Mouse (Mus musculus): Measurements from ENCODE around the gene Alpk3.

The Alpk3 gene

DNA sequence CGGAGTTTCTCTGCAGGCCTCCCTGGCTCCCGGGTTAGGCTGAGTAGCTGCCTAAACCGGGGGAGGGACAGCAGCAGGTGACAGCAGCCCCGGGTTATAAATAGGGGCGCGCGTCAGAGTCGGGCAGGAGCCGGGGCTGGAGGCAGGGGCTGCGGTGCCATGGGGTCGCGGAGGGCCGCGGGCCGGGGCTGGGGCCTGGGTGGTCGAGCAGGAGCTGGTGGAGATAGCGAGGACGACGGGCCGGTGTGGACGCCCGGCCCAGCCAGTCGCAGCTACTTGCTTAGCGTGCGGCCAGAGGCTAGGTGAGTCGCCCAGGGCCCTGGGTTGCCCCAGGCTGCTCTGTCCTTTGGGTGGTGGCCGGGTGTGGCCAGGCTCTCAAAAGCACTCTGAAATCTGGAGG lies at the start of gene Alpk3:
Gene Alpk3 (plus strand): TSS at position 130 of the 400 bp plus-strand sequence.
- DNase-seq: no peak

DNA sequence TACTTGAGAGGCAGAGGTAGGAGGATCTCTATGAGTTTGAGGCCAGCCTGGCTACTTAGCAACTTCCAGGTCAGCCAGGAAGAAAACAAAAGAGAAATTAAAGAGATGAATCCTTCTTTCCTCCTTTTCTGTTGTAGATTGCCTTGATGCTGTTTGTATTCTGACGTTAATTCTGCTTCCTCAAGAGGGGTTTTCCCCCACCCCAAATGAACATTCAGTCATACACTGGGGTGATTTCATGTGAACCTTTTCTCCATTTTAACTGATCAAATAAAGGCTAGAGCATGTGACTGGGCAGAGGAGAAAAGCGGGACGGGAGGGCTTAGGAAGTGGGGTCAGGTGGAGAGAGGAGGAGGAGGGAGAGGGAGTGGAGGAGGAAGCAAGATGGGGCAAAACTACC lies 49.1 kb upstream of the Alpk3 start:
- DNase-seq: no peak

DNA sequence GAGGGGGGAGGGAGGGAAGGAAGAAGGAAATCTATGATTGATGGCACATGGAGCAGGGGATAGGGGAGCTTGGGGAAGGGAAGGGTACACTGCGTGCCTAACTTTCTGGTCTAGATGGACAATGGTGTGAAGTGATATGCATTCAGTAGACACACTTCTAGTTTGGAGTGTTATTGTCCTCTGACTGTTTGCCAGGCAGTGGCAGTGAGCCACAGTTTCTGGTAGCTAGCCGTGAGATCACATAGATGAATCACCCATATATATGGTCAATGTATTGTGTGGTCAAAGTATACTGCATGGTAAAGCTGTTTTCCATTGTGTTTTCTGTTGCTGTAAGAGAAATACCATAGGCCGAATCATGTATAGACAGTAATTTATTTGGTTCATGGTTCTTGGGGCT lies 45.8 kb upstream of the Alpk3 start:
- DNase-seq: no peak

DNA sequence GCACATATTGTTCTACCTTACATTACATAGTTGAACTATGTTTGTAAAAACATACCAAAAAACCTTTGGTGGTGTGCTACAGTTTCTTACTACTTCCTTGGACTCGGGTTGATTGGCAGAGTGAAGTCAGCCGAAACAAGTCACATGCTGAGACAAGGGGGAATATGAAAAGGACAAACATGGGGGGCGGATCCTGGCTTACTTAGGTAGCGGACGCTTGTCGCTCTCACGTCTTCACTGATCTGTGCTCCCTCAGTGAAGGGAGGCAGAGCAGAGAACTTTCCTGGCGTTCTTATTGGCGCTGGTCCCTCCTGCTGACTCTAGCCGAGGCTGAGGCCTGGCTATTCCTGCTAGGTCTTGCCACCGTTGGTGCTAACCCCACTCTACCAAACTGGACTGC lies 37.1 kb upstream of the Alpk3 start:
- no peak for DNase-seq

DNA sequence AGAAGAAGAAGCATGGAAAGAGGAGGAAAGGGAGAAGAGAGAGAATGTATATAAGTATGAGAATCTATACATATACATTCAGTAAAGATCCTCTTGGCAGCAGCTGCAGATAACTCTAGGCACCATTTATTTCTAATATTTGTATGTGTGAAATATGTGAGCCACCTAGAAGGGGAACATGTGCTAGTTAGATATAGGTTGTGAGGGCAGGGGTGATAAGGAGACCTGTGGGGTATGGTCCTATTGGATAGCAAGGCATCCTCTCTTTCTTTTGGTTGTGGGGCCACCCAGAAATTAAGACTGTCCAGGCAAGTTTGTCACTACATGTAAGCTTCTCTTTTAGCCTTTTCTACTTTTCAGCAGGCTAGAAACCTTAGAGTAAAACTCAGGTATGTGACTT lies 34.7 kb upstream of the Alpk3 start:
- no peak for DNase-seq

DNA sequence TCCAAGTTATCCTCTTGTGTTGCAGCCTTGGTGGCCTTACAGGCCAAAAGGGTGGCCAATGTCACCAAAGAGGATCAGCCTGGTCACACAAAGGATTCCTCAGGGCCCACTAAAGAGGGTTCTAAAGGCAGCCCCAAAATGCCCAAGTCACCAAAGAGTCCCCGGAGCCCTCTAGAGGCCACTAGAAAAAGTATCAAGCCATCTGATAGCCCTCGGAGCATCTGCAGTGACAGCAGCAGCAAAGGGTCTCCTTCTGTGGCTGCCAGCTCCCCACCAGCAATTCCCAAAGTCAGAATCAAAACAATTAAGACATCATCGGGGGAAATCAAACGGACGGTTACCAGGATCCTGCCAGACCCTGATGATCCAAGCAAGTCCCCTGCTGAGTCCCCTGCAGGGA lies 33.3 kb upstream of the Alpk3 start:
- no peak for DNase-seq

DNA sequence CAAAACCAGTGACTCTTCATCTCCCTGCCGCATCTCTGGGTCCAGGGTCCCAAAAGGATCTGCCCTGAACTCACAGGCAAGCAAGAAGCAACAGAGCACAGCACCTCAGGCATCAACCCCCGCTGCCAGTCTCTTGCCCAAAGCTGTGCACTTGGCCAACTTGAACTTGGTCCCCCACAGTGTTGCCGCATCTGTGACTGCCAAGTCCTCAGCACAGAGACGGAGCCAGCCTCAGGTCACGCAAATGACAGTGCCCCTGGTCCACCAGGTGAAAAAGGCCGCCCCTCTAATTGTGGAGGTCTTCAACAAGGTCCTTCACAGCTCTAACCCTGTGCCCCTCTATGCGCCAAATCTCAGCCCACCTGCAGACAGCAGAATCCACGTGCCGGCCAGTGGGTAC lies 32.7 kb upstream of the Alpk3 start:
- DNase-seq: no peak

DNA sequence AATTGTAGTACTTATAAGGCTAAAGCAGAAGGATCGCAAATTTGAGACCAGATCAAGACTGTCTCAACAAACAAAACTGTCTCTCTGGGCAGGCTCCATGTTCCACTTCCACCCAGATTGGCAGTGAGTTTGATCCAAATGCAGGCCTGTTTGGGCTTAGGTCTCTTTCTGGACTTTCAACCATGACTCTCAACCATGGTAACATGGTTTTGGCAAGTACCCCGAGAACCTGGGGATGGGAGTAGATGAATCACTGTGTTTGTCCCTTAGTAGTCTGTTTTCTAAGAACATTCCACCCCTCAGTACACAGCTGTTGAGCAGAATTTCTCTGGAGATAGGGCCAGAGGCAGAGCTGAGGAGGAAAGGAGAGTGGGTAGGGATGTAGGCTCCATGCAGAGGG lies 31.6 kb upstream of the Alpk3 start:
- DNase-seq: no peak

DNA sequence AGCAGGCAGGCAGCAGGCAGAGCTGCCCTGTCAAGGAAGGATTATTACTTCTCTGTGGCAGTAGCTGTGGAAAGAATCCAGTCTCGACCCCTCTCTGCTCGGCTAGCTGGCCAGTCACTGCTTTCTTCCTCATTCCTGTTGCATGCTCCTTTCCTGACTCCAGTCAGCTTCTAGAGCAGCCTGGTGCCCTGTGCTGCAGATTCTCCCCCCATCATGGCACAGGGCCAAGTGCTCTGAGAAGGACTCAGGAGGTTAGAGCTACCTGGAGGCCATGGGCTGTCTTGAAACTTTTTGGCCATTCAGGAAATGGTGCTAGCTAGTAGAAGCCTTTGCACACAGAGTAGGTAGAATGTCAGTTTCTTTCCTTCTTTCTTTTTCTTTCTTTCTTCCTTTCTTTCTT lies 17.7 kb upstream of the Alpk3 start:
- DNase-seq: no peak

DNA sequence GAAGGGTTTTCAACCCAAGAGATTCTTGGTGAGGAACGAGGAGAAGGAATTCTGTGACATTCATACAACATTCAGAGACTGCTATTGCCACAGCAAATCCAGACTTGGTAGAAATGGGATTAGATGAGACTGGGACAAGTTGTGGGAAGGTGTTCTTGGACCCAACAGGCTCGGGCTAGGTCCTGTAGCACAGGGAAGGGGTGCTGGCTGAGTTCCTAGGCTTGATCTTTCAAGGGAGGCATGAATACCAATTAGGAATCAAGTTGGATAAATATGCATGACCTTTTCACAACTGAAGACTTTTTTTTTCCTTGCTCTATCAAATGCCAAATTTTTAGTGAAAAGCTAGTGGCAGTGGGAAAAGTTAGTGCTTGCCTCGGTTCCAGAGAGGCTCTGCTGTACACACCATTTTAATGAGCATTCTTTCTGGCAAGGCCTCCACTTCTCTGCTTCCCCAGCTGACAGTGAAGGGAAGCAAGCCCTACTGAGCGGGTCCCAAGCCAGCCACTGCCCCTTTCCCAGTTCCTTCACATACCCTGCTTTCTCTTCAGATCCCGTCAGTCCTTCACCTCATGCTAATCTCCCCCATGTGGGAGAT lies 14.3 kb upstream of the Alpk3 start:
- DNase-seq: no peak

DNA sequence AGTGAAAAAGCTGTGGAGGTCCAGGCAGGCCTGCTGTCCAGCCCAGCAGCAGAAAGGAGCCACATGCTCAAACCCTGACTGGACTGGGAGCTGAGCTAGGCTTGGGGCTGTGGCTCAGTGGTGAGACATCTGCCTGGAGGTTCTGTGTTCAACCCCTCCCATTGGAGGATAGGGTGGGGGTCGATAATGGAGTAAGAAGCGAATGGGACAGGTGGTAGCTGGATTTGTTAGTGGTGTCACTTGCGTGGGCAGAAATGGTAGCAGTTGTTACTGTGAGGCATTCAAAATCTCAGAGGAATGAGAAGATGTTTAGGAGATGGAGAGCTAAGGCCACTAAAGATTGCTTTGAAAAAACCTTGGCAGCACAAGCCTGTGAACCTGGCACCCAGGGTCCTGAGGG lies 9.6 kb upstream of the Alpk3 start:
- no peak for DNase-seq

DNA sequence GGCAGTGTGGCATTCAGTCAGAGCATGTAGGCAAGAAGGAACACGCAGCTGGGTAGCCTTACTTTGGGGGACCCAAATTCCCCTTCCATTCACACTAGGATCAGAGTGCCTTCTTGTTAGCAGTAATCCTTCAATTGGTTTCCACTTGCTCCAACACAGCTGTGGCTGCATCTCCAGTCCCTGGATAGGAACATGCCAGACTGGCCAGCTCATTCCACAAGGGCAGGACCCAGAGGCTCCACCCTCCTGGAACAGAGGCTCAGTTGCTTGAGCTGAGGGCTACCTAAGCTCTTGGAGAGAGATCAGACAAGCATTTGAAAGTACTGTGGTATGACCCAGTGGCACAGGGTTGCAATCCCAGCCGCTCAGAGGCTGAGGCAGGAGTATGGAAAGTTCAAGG lies 8.9 kb upstream of the Alpk3 start:
- DNase-seq: no peak

DNA sequence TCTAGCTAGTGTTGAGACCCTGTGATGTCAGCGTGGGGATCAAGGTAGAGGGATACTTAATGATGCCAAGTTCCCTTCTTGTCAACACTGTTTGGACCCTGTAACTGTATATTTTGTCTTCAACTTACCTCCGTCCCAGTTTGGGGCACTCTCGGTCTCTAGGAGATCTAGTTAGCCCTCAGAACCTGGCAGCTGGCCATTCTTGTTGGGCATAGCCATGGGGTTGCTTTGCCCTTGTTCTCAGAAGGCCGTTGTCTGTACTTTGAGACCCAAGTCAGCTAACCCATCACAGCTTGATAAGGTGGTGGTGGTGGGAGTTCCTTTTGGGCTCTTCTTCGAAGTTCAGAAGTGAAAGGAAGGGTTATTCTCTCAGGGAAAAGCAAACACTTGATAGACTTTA lies 7.4 kb upstream of the Alpk3 start:
- no peak for DNase-seq

DNA sequence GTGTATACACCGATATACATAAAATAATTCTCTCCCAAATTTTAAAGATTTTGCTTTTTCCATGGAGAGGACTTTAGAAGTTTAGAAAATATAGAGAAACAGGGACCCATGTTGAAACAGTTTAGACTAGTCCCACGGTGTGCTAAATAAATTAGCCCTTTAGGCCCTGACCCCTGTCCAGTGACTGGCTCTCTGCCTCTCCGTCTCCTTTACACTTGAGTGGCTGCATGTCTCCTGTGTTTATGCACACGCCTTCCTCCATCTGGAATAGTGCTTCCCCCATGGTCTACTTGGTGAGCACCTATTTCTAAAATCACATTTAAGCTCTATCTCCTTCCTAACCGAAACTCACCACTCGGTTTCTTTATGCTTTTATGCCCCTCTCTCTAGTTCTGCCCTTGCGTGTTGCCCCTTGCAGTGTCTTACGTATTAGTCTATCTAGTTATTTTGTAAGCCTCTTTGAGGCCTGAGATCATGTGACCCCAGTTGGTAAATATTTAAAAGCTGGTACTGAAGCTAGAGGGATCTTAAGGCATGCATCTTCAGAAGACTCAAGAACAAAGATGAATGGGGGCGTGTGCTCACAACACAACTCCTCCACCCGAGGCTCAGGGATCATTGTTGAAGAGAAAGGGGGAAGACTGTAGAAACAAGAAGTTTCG lies 1.6 kb upstream of the Alpk3 start:
- no peak for DNase-seq

DNA sequence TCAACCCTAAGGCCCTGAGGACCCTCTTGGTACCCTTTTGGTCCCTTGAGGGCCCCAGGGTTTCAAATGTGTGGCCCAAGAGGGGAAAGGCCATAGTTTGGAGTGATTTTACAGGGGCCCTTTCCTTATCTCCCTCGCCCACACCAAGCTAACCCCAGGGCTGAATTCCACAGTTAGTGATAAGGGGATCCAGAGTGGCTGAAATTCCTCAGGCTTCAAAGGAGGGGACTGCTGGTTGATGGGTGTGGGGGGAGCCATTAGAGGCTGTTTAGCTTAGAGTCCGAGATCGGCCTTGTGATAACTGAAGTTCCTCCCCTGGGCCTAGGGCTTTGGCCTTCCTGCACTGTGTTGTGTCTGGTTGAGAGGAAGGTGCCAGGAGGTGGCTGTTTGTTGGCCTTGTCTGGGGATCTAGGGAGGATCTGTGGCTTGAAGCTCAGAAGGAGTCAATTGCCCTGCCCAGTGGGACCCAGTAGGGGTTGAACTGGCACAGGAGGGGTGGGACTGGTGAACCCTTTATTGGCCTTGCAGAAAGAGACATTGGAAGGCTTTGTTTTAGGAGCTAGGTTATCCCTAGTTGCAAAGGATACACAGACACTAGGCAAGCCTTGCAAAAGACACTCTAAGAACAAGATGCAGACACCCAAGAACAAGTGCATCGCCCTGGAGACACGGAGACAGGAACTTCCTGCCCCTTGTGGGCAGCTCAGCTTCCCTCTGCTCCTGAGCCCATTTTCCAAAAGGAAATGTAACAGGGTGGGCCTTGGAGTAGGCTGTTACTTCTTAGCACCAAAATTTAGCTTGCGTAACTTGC lies 706 bp downstream of the Alpk3 start:
- DNase-seq: no peak

DNA sequence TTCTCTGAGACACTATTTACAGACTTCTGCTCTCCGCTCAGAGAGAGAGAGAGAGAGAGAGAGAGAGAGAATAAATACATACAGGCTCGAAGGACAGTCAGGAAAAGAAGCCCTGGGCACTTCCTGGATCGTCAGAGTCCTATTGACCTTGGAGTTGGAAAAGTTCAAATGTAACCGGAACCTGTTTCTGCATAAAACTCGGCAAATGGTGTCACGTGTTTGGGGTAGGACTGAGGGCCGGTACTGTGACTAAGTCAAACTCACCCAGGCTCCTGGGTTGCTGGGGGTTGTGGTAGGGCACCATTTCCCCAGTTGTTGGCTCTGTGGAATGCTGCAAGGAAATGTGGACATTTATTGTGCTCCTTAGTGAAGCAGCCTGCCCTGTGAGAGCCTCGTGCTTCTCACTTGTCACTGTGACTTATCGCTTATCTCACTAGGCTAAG lies 1.3 kb downstream of the Alpk3 start:
- DNase-seq: no peak

DNA sequence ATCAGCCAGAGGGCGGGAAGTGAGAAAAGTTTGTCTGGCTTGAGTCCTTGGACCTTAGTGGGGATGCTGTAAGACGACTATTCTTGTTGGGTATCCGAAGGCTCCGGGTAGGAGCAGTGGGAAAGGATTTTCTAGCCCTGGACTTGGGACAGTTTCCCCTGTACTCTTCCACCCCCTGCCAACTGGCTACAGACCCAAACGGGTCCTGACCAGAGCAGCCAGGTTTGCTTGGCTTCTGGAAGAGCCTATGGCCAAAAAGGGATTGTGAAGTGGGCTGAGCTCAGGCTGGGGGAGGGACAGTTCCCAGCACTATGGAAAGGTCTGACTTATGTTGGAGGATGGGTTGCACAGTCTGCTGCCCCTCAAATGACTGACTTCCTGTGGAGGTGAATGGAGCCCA lies 2.0 kb downstream of the Alpk3 start:
- no peak for DNase-seq

DNA sequence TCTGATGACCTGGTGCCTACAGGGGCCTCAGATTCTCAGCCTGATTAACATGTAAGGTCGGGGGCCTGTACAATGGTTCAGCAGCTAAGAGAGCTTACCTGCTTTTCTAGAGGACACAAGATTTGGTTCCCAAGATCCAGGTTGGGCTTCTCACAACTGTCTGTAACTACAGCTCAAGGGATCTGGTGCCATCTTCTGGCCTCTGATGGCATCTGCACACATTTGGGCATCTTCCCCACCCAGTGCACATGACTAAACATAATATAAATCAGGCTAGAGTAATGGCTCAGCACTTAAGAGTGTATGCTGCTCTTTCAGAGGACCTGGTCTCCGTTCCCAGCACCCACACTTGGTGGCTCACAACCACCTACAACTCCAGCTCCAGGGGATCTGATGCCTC lies 3.5 kb downstream of the Alpk3 start:
- DNase-seq: no peak

DNA sequence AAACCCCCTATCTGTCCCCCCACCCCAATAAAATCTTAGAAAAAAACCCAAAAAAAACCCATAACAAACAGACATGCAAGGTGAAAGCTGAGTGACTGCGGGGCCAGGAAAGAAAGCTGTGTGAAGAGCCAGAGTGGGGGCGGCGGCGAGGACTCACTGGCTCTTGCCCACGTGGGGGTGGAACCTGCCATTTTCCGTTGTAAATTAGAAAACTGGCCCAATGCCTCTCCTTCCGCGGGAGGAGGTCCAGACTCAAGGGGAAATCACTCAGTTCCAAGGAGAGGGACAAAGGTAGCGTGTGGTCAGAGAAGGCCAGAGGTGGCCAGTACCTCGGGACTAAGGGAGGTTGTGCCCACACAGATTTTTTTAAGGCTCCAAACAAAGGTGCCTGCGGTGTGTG lies 4.5 kb downstream of the Alpk3 start:
- no peak for DNase-seq

DNA sequence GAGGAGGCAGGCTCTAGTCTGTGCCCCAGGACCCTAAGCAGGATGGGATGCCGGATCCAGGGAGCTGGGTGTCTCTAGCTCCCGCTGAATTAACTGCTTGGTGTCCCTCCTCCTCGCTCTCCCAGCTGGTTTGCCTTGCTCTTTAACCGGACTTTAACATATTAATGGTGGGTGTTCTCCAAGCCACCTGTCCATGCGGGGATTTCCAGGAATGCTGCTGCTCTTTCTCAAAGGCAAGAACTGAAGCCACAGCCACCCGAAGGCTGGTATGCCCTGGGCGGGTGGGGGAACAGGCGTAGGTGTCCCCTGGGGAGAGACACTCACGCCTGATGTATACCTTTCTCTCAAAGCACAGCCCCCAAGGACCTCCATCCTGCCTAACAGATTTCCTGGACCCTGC lies 5.9 kb downstream of the Alpk3 start:
- no peak for DNase-seq

DNA sequence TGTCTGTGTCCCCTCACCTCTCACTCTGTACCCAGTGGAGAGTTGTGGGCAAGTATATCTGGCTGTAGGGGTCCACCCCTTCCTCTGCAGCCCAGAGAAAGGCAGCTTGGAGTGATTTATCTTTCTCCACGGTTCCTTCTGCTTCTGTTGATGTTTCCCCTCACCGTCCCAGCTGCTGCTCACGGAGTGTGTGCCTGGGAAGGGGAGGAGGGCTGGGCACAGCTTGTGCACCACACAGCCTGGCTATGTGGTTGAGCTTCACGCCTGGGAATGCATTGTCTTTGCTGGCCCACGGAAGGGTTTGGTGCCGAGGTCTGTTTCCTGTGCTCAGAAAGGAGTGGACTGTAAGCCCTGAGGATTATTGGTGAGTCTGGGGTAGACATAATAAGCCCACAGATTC lies 9.3 kb downstream of the Alpk3 start:
- no peak for DNase-seq

DNA sequence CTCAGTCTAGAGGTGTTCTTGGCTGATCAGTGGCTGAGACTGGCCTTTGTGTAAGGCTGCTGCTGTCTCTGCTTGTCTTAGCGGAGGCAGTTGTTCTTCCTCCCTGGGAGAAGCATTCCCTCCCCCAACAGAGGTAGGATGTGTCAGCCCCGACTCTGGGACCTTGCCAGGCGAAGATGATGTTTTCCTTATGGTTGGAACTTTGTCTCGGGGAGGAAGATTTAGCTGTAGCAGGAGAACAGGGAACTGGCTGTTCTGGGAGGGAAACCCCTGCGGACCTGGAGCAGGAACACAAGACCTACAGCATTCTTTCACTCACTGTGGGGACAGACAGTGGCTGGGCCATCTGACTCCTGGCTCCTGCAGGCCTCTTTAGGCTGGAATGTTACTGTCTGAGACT lies 15.1 kb downstream of the Alpk3 start:
- DNase-seq: no peak

DNA sequence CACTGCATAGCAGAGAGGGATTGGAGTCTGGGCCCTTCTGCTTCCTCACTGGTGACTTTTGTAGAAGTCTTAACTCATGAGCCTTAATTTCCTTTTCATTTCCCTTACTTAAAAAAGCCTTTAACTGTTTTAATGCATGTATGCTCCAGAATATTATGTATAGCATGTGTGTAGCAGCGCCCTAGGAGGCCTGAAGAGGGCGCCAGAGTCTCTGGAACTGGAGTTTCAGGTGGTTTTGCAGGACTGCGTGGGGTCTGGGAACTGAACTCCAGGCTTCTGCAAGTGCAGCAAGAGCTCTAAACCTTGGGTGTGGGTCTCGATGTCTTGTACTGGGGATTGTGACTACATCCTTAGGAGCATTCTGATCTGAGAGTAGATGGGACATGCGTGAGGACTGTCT lies 15.9 kb downstream of the Alpk3 start:
- DNase-seq: no peak

DNA sequence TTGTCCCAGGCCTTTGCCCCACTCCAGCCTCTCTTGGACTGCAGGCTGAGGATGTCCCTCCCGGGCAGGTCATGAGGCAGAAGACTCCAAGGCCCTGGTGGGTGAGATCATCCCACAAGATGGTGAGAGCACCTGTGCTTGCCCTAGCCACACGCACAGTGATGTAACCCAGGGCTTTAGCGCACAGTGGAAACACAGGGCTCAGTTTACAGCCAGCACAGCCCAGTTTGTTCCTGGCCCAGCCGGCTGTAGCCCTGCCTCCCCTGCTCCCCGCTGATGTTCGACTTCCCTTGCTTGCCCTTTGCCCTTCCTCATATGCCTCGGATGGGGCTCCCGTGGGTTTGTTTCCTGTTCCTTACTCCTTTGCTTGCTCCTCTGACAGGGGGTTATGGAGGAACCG lies 17.1 kb downstream of the Alpk3 start:
- no peak for DNase-seq

DNA sequence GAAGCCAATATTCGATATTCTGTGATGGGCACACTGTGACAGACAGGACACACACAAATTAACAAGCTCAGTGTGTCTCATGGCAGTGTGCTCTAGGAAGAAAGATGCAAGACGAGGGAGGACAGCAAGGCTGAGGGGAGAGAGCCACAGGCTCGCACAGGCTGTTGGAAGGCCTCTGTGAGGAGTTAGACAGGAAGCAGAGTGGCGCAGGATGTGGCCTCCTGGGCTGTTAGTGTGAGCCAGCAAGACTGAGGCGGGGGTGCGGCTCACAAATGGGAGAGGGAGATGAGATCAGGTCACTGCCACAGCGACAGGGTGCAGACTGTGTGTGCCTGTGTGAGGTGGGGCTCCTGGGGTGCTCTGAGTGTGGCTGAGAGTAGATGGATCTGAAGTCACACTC lies 17.9 kb downstream of the Alpk3 start:
- no peak for DNase-seq

All from right cerebral cortex, postnatal 14 days (tissue).